Mouse (Mus musculus): ENCODE measurements around the gene Zc3hc1. TPM values are rescaled to one million over a fixed set of nuclear protein-coding genes. Genes with fewer than 3 reads are reported as not detected.

The Zc3hc1 gene
- polyA plus RNA-seq, 1 experiment from 2014 or later = 83.7 TPM

DNA sequence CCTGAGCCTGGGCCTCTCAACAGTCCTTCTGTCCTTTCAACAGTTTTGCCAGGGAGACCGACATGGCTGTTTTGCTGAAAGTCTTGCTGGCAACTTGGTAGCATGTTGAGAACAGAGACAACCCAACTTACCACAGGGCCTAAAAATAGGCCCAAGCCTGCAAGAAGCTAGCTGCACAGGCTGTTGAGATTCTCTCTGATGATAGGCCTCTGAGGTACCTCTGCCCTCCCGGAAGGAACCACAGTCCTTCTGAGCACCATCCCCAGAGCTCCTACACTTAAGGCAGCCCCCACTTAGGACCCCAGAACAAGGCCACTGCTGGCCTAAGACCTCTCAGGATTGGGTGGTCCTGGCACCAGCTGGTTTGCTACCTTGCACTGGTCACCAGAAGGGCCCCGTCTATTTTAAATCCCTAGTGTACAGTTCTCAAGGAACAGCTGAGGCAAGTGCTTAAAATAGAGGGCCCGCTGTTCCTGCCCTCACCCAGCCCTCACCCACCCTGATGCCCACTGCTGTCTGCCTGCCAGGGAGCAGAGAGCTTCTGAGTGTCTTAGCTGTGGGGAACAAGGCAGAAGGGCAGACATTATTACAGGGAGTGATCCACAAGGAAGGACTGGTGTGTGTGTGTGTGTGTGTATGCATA lies 50.5 kb downstream of the Zc3hc1 start:
- peaks cover 4% of the 10 kb centered on the region for H3K4me1 ChIP-seq

GRCm38 (mm10) chr6:30336912-30337311 lies 53.9 kb downstream of the Zc3hc1 start:
- no peaks in the 10 kb centered on the region for H3K9me3 ChIP-seq (replicated peaks)
- no peak for DNase-seq (ENCODE audit: low spot score)
- H3K27me3 ChIP-seq (ENCODE audit: low read depth, poor library complexity, severe bottlenecking) = no peaks in the 10 kb centered on the region
- 68% methylated on average over 5 of the region's 5 CpGs for WGBS
- no peak overlapping the region for H3K27ac ChIP-seq (replicated peaks)
- 0 out of 2 replicates have a peak, but pooled peaks cover 5% of the 10 kb centered on the region for H3K4me1 ChIP-seq
- H3K4me3 ChIP-seq = no peak overlapping the region
- H3K36me3 ChIP-seq = no peaks in the 10 kb centered on the region

More for the DNA sequence above, 50.5 kb downstream of the Zc3hc1 start:
- DNase-seq (ENCODE audit: low spot score) = no peak
- Histone ChIP-seq H3K27me3 (ENCODE audit: low read depth, poor library complexity, severe bottlenecking) (no peaks in the 10 kb centered on the region), H3K4me3 (no peak overlapping the region), H3K9me3 (replicated peaks) (no peaks in the 10 kb centered on the region), H3K27ac (replicated peaks) (no peak overlapping the region), H3K36me3 (no peaks in the 10 kb centered on the region)
- WGBS = 87% methylated on average over 4 of the region's 4 CpGs

DNA sequence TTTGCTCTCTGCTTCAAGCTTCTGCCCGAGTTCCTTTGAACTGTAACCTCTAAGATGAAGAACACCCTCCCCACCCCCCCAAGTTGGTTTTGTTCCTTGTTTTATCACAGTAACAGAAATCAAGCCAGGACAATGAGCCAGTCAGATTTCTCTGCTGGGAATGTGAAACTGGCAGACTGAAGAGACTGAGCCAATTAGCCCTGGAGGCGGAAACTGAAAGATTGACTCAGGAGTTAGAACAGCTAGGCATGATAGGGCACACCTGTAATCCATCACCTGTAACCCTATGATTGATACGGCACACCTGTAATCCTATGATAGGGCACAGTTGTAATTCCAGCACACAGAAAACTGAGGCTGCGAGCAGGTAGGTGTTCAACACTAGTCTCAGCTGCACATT lies 58.6 kb downstream of the Zc3hc1 start:
- DNase-seq (ENCODE audit: low spot score) = no peak
- 83% methylated on average over 4 of the region's 4 CpGs for WGBS
- no peaks in the 10 kb centered on the region for H3K27me3 ChIP-seq (ENCODE audit: low read depth, poor library complexity, severe bottlenecking)
- no peaks in the 10 kb centered on the region for H3K36me3 ChIP-seq
- no peak overlapping the region for H3K27ac ChIP-seq (replicated peaks)
- no peak overlapping the region for H3K4me3 ChIP-seq
- no peaks in the 10 kb centered on the region for H3K9me3 ChIP-seq (replicated peaks)
- H3K4me1 ChIP-seq = 0 out of 2 replicates have a peak, but pooled peaks cover 5% of the 10 kb centered on the region

GRCm38 (mm10) chr6:30330706-30331105 lies 60.1 kb downstream of the Zc3hc1 start:
- no peak overlapping the region for H3K27ac ChIP-seq (replicated peaks)
- no peak for DNase-seq (ENCODE audit: low spot score)
- peaks cover 5% of the 10 kb centered on the region; the same call in 1 of the 2 replicates for H3K4me1 ChIP-seq
- no peaks in the 10 kb centered on the region for H3K27me3 ChIP-seq (ENCODE audit: low read depth, poor library complexity, severe bottlenecking)
- H3K9me3 ChIP-seq (replicated peaks) = no peaks in the 10 kb centered on the region
- WGBS = 83% methylated on average over 5 of the region's 5 CpGs
- no peaks in the 10 kb centered on the region for H3K36me3 ChIP-seq
- no peak overlapping the region for H3K4me3 ChIP-seq

- Histone ChIP-seq H3K4me3 (no peak overlapping the region), H3K4me1 (no peaks in the 10 kb centered on the region; the same call in 1 of the 2 replicates), H3K27ac (replicated peaks) (no peak overlapping the region), H3K27me3 (ENCODE audit: low read depth, poor library complexity, severe bottlenecking) (no peaks in the 10 kb centered on the region), H3K36me3 (no peaks in the 10 kb centered on the region), H3K9me3 (replicated peaks) (no peaks in the 10 kb centered on the region)
- DNase-seq (ENCODE audit: low spot score) = no peak
- 82% methylated on average over 4 of the region's 4 CpGs for WGBS
These were observed 64.8 kb downstream of the Zc3hc1 start for GRCm38 (mm10) chr6:30325932-30326501.

- Histone ChIP-seq H3K4me3 (no peak overlapping the region), H3K4me1 (no peaks in the 10 kb centered on the region), H3K27ac (replicated peaks) (no peak overlapping the region), H3K9me3 (replicated peaks) (no peaks in the 10 kb centered on the region), H3K27me3 (ENCODE audit: low read depth, poor library complexity, severe bottlenecking) (no peaks in the 10 kb centered on the region), H3K36me3 (no peaks in the 10 kb centered on the region)
- WGBS = 67% methylated on average over 4 of the region's 4 CpGs
- DNase-seq (ENCODE audit: low spot score) = no peak
These were observed 69.8 kb downstream of the Zc3hc1 start for GRCm38 (mm10) chr6:30321002-30321401.

GRCm38 (mm10) chr6:30319216-30319615 lies 71.6 kb downstream of the Zc3hc1 start:
- Histone ChIP-seq H3K27ac (replicated peaks) (no peak overlapping the region), H3K27me3 (ENCODE audit: low read depth, poor library complexity, severe bottlenecking) (no peaks in the 10 kb centered on the region), H3K4me3 (no peak overlapping the region), H3K9me3 (replicated peaks) (no peaks in the 10 kb centered on the region), H3K4me1 (no peaks in the 10 kb centered on the region), H3K36me3 (no peaks in the 10 kb centered on the region)
- WGBS = 84% methylated on average over 5 of the region's 5 CpGs
- DNase-seq (ENCODE audit: low spot score) = no peak

Other genes with a start within 250 kb of the Zc3hc1 start
- gene Ube2h, start 86.5 kb downstream of the Zc3hc1 start, polyA plus RNA-seq (2016; fragmentation: Nextera tagmentation; extraction: Ambion mirVana) = 29.0 and 35.1 TPM in 2 replicates
- 27.7 and 28.0 TPM in 2 replicates for gene Klhdc10, start 10.8 kb upstream of the Zc3hc1 start, polyA plus RNA-seq (2016; fragmentation: Nextera tagmentation; extraction: Ambion mirVana)
- gene Tmem209, start 118.8 kb upstream of the Zc3hc1 start, polyA plus RNA-seq (2016; fragmentation: Nextera tagmentation; extraction: Ambion mirVana) = 47.8 and 52.7 TPM in 2 replicates
- gene Ssmem1, start 118.8 kb upstream of the Zc3hc1 start, polyA plus RNA-seq (2016; fragmentation: Nextera tagmentation; extraction: Ambion mirVana) = 0.22 and 0.36 TPM in 2 replicates
- gene Cpa2, start 150.6 kb upstream of the Zc3hc1 start, polyA plus RNA-seq (2016; fragmentation: Nextera tagmentation; extraction: Ambion mirVana) = 22.0 and 22.8 TPM in 2 replicates
- gene Cpa4, start 177.3 kb upstream of the Zc3hc1 start, polyA plus RNA-seq (2016; fragmentation: Nextera tagmentation; extraction: Ambion mirVana) = 1.3 and 2.3 TPM in 2 replicates
- gene Cpa5, start 220.0 kb upstream of the Zc3hc1 start, polyA plus RNA-seq (2016; fragmentation: Nextera tagmentation; extraction: Ambion mirVana) = 0.30 and 0.74 TPM in 2 replicates
- gene Cpa1, start 248.2 kb upstream of the Zc3hc1 start, polyA plus RNA-seq (2016; fragmentation: Nextera tagmentation; extraction: Ambion mirVana) = 0.19 TPM in 1 of 2 replicates, not detected in the other

All from midbrain, embryonic 10.5 days (tissue).